Mouse (Mus musculus) brain, adult 2 months (tissue): ENCODE measurements around the gene Map4.

Source experiments
- DNase-seq: peaks from one replicate; pipeline ENCODE4 v3.0.0; 2011; ENCODE audit warnings: low read depth, low spot score

Gene Map4

GRCm38 (mm10) chr9:109931257-109932171 is at the start of gene Map4:
Map4 (plus strand) TSS chr9:109931460.
- peak; percentile 99 for DNase-seq

GRCm38 (mm10) chr9:109886259-109886658 is 45.0 kb upstream of the Map4 start:
- DNase-seq: no peak

DNA sequence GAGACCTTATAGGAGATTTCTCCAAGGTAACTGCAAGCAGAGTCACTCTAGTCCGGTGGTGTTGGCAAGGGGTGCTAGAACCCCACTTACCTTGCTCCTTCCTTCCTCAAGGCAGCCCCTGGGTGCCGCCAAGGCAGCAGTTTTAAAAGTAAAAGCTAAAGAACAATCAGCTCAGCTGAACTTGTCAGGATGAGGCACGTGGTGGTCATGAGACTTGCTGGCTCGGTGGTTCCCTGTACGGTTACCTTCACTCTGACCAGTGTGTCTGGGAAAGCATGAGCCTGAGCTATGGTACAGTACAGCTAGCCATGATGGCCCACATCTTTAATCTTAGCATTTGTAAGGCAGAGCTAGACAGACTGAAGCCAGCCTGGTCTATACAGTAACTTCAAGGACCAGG is 43.9 kb upstream of the Map4 start:
- DNase-seq: no peak

GRCm38 (mm10) chr9:109891501-109891900 is 39.8 kb upstream of the Map4 start:
- DNase-seq: peak; percentile 81

GRCm38 (mm10) chr9:109892651-109893250 is 38.5 kb upstream of the Map4 start:
- peak; percentile 94 for DNase-seq

GRCm38 (mm10) chr9:109894413-109895090 is 36.7 kb upstream of the Map4 start:
- peak; percentile 92 for DNase-seq

DNA sequence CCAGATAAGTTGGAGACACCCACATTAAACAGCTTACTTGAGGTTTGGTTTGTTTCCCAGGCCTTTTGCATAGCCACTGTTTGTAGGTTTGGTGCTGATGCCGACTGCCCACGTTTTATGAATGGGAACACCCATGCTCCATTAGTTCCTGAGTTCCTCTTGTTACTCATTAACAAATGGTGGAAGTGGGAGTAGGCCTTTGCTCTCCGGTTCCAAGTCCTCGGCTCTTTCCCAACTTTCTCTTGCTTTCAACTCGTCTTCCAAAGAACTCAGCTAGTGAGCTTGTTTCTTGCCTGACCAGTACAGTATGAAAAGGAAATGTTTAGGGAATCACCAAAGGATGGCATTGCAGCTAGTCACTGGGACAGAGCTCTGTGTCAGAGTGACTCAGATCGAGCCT is 35.7 kb upstream of the Map4 start:
- DNase-seq: peak; percentile 22

DNA sequence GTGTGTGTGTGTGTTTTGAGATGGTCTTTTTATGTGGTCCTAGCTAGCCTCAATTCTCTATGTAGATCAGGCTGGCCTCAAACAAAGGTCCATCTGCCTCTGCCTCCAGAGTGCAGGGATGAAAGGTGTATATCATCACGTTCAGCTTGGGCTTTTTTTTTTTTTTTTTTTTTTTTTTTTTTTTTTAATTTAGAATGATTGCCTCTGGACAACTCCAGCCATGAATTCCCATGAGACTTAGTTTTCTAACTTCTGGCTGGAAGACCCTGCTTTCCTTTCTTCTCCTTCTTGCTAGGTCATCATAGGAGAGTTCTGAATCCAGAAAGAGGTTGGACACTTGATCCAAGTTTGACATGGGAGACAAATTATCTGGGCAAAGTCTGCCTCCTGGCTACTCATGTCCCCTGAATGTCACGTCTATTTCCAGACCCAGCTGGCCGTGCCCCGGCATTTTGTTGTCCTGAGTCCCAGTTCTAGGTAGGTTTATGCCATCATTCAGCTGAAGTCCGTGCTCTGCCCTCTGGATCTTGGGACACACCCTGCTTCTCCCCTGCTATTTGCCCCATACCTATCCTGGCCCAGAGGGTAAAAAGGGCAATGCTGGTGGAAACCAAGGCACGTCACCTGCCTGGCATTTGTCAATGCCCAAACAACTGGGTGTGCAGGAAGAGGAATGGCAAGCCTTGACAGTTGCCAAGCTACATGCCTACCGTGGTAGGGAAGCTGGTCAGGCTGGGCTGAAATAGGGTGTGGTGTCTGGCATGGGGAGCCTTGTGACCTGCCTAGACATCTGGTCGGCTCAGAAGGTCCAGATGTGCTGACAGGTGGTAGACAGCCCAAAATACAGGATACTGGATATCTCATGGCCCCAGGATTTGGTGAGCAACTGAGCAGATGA is 34.8 kb upstream of the Map4 start:
- peak; percentile 17 for DNase-seq

GRCm38 (mm10) chr9:109898027-109898426 is 33.2 kb upstream of the Map4 start:
- peak; percentile 17 for DNase-seq

DNA sequence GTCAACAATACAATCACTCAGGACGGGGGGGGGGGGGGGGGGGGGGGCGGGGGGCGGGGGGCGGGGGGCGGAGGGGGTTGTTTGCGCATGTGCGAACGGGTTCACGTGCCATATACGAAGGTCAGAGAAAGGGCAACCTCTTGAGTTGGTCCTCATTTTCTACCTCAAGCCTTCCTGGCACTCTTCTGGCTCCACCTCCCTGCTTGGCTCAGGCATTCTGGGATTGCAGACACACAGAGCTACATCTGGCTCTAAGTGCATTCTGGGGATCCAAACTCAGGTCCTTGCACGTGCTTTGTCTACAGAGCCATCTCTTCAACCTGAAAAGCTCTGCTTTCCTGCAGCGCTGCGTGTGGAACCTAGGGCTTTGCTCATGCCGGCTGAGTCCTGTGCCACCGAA is 31.9 kb upstream of the Map4 start:
- DNase-seq: no peak

- DNase-seq: no peak
Observed at GRCm38 (mm10) chr9:109899774-109900173, 31.5 kb upstream of the Map4 start.

- DNase-seq: no peak
Observed at GRCm38 (mm10) chr9:109900604-109901003, 30.7 kb upstream of the Map4 start.

GRCm38 (mm10) chr9:109902246-109902645 is 29.0 kb upstream of the Map4 start:
- DNase-seq: no peak

GRCm38 (mm10) chr9:109902740-109903139 is 28.5 kb upstream of the Map4 start:
- DNase-seq: no peak

DNA sequence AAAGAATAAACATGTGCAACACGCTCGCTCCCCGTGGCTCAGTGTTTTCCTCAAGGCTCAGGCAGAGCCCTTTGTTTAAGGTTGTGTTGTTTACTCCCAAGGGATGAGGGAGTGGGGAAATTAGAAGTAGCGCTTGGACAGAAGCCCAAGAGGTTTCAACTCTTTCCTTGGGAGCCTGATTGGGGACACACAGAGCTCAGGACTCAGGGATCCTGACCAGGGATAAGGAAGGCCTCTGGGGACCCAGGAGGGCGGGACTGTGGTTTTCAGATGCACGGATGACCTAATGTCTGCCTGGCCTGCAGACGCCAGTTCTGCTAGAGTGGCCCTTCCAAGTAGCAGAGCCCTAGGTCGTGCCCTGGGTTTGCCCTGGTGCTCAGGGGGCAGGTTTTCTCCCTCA is 24.0 kb upstream of the Map4 start:
- DNase-seq: no peak

- no peak for DNase-seq
Observed at GRCm38 (mm10) chr9:109907774-109908465, 23.3 kb upstream of the Map4 start.

DNA sequence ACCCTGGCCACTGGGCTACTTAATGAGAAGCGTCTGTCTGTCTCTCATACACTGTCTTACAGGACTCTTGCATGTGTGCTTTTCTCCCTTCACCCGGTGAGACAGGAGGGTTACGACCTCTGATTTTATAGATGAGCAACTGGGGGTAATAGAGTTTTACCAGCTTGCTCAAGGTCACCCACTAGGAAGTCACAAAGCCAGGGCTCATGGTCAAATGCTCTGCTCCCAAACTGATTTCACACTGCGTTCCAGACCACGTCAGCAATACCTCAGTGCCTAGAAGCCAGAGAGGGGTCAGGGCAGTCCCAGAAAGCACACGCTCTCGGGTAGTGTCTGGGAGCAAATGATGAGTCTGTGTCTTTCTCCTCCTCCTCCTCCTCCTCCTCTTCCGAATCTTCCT is 22.2 kb upstream of the Map4 start:
- no peak for DNase-seq

- DNase-seq: no peak
Observed at GRCm38 (mm10) chr9:109909926-109910325, 21.3 kb upstream of the Map4 start.

DNA sequence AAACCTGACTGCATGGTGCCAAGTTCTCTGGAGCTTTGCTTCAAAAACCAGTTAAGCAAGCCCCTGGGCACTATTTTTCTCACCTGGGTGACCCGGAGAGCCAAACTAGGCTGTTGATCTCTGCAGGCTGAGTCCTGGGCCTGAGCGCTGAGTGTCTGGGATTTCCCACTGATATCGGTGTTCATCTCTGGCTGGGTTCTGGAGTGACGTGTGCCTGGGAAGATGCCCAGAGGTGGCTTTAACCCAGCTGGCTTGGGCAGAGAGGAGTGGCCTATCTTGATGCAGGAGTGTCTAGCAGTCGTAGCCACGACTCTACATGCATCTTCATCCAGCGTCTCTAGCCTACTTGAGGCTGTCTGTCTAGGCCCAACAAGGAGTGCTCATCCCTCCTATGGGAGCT is 19.5 kb upstream of the Map4 start:
- no peak for DNase-seq

GRCm38 (mm10) chr9:109914269-109914926 is 16.9 kb upstream of the Map4 start:
- DNase-seq: peak; percentile 37
